Mouse (Mus musculus): Measurements from ENCODE around the gene Lrrc4c. TPM values are rescaled to one million over a fixed set of nuclear protein-coding genes. Genes with fewer than 3 reads are reported as not detected.

The Lrrc4c gene
- polyA plus RNA-seq, 1 experiment from 2014 or later, result 4.9 TPM

DNA sequence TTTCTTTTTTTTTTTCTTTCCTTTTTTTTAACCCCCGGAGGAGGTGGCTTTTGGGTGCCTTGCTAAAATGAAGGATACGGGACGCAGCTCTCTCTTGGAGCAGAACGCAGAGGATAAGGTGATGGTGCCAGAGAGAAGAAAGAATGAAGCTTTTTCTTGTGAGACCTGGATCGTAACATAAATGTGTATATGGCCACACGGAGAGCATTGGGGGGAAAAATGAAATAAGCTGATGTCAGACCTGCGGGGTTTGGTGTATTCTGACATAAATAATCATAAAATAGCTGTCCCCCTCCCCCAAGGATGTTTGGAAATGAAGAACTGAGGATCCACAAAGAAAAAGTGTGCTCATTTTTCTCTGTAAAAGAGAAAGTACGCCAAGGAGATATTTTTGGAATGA lies 1149.7 kb downstream of the Lrrc4c start:
- DNase-seq (ENCODE audit: low spot score) (peak; percentile 26), ATAC-seq (ENCODE audit: low FRiP score) (no peak)
- WGBS, result 12% methylated on average over 8 of the region's 8 CpGs
- no peaks in the 10 kb centered on the region for H3K36me3 ChIP-seq (ENCODE audit: control insufficient read depth, insufficient read depth, low read length)
- peak overlapping the region; percentile 64 for H3K4me2 ChIP-seq (replicated peaks; ENCODE audit: low read depth, low read length)
- H3K27ac ChIP-seq (ENCODE audit: low read depth, low read length), result no peak overlapping the region
- peak overlapping the region; percentile 46 for H3K4me3 ChIP-seq (ENCODE audit: low read depth, low read length)
- H3K4me1 ChIP-seq (replicated peaks; ENCODE audit: control insufficient read depth, insufficient read depth, low read length), result no peaks in the 10 kb centered on the region
- H3K9ac ChIP-seq (ENCODE audit: low read depth, low read length), result peak overlapping the region; percentile 57; the same call in 1 of the 2 replicates
- no peaks in the 10 kb centered on the region for H3K27me3 ChIP-seq (ENCODE audit: control insufficient read depth, insufficient read depth, low read length)
- no peaks in the 10 kb centered on the region for H3K9me3 ChIP-seq (ENCODE audit: control insufficient read depth, low read length)

DNA sequence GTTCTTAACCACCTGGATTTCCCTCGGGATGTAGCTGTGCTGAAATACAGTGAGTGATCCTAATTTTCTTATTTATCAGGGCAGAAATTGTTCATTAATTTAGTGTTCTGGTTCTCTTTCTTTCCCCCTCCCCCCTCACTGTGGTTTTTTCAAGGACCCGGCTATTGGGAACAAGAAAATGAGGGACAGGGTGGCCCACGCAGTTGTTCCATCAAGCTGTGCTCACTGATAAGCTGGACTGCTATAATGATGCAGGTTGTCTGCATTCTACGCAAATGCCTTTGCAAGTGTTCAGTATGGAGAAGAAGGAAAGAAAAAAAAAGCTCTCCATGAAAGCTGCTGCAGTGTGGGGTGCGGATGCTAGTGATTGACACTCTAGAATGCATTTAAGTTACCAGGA lies 1150.4 kb downstream of the Lrrc4c start:
- no peak overlapping the region for H3K9ac ChIP-seq (ENCODE audit: low read depth, low read length)
- WGBS, result 30% methylated on average over 5 of the region's 5 CpGs
- peak overlapping the region; percentile 23 for H3K4me2 ChIP-seq (replicated peaks; ENCODE audit: low read depth, low read length)
- no peaks in the 10 kb centered on the region for H3K36me3 ChIP-seq (ENCODE audit: control insufficient read depth, insufficient read depth, low read length)
- ATAC-seq (ENCODE audit: low FRiP score), result no peak
- no peak for DNase-seq (ENCODE audit: low spot score)
- H3K27ac ChIP-seq (ENCODE audit: low read depth, low read length), result no peak overlapping the region
- H3K27me3 ChIP-seq (ENCODE audit: control insufficient read depth, insufficient read depth, low read length), result no peaks in the 10 kb centered on the region
- H3K4me3 ChIP-seq (ENCODE audit: low read depth, low read length), result peak overlapping the region; percentile 46
- H3K9me3 ChIP-seq (ENCODE audit: control insufficient read depth, low read length), result no peaks in the 10 kb centered on the region
- no peaks in the 10 kb centered on the region for H3K4me1 ChIP-seq (replicated peaks; ENCODE audit: control insufficient read depth, insufficient read depth, low read length)

DNA sequence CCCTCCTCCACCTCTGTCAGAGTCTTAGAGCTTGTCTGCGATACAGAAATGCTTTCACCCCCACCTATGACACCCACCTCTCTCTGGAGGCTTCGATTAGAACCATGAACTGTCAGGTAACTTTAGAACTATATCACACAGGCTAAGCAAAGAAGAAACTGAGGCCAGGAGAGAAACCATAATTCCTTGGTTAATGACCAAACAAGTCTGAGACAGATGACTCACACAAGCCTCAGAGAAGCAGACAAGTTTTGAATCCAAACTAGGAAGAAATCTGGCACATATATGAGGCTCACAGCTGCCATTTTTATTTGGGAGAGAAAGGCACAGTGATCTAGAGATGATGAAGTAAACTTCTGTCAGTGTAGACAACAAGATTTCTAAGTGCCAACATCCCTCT lies 1151.4 kb downstream of the Lrrc4c start:
- no peaks in the 10 kb centered on the region for H3K4me1 ChIP-seq (replicated peaks; ENCODE audit: control insufficient read depth, insufficient read depth, low read length)
- peak overlapping the region; percentile 21; the same call in 1 of the 2 replicates for H3K4me2 ChIP-seq (replicated peaks; ENCODE audit: low read depth, low read length)
- DNase-seq (ENCODE audit: low spot score), result no peak
- no peaks in the 10 kb centered on the region for H3K27me3 ChIP-seq (ENCODE audit: control insufficient read depth, insufficient read depth, low read length)
- no peak overlapping the region for H3K27ac ChIP-seq (ENCODE audit: low read depth, low read length)
- no peak overlapping the region for H3K4me3 ChIP-seq (ENCODE audit: low read depth, low read length)
- H3K9me3 ChIP-seq (ENCODE audit: control insufficient read depth, low read length), result no peaks in the 10 kb centered on the region
- no peaks in the 10 kb centered on the region for H3K36me3 ChIP-seq (ENCODE audit: control insufficient read depth, insufficient read depth, low read length)
- 52% methylated on average over 2 of the region's 2 CpGs for WGBS
- no peak overlapping the region for H3K9ac ChIP-seq (ENCODE audit: low read depth, low read length)
- ATAC-seq (ENCODE audit: low FRiP score), result no peak

DNA sequence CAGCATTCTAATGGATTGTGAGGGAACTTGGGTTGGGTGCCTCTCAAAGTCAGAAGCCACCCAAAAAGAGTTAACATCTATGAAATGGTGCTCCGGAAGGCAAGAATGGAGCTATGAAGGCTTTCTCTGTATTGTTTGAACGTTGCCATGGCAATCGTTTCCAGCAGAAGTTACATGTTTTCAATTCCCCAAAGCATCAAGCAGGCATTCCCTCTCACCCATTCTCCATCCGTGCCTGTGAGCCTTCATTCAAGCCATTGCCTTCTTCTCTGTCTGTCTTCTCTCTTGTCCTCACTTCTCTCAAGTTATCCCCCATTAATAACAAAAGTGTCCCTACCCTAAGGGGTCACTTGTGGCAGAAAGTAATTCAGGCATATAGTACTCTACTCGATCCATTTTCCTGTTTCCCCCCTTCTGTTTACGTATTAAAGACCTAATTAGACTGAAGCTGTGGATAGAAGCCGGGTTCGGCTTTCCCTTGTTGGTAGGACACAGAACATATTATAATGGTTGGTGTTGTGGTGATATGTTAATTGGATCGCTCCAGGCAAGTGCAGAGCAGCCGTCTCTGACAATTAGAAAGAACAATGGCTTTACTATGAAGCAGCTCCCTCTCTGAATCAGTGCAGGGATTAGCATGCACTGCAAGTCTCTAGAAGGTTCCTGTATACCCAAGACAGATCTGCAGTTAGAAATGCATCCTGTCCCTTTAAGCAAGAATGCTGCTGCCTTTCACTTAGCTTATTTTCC lies 1160.4 kb downstream of the Lrrc4c start:
- H3K27ac ChIP-seq (ENCODE audit: low read depth, low read length), result no peak overlapping the region
- WGBS, result 49% methylated on average over 10 of the region's 10 CpGs

DNA sequence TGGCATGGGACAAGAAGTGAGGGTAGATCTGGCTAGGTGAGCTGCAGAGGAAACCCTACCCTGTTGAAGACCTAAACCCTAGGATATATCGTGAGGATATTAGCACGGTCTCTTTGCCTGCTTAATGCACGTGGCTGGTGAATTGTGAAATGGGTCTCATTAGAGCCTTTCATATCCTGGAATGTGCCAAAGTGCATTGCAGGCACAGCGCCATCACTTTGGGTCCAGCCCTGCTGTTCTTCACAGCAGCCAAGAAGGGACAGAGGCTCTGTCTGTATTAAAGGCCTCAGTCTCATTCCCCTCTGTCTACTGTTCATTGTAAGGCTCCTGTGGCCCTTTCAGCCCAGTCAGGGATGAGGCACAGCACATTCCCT lies 1160.9 kb downstream of the Lrrc4c start:
- DNase-seq (ENCODE audit: low spot score), result no peak
- H3K9ac ChIP-seq (ENCODE audit: low read depth, low read length), result no peak overlapping the region
- H3K9me3 ChIP-seq (ENCODE audit: control insufficient read depth, low read length), result no peaks in the 10 kb centered on the region
- no peaks in the 10 kb centered on the region for H3K4me1 ChIP-seq (replicated peaks; ENCODE audit: control insufficient read depth, insufficient read depth, low read length)
- H3K36me3 ChIP-seq (ENCODE audit: control insufficient read depth, insufficient read depth, low read length), result no peaks in the 10 kb centered on the region
- no peaks in the 10 kb centered on the region for H3K27me3 ChIP-seq (ENCODE audit: control insufficient read depth, insufficient read depth, low read length)
- 75% methylated on average over 4 of the region's 4 CpGs for WGBS
- no peak overlapping the region for H3K27ac ChIP-seq (ENCODE audit: low read depth, low read length)
- no peak overlapping the region for H3K4me2 ChIP-seq (replicated peaks; ENCODE audit: low read depth, low read length)
- ATAC-seq (ENCODE audit: low FRiP score), result peak; percentile 66
- no peak overlapping the region for H3K4me3 ChIP-seq (ENCODE audit: low read depth, low read length)

More for the DNA sequence above, 1160.4 kb downstream of the Lrrc4c start:
- Histone ChIP-seq H3K4me3 (ENCODE audit: low read depth, low read length) (no peak overlapping the region), H3K9me3 (ENCODE audit: control insufficient read depth, low read length) (no peaks in the 10 kb centered on the region), H3K4me2 (replicated peaks; ENCODE audit: low read depth, low read length) (no peak overlapping the region), H3K27me3 (ENCODE audit: control insufficient read depth, insufficient read depth, low read length) (no peaks in the 10 kb centered on the region), H3K9ac (ENCODE audit: low read depth, low read length) (no peak overlapping the region), H3K36me3 (ENCODE audit: control insufficient read depth, insufficient read depth, low read length) (no peaks in the 10 kb centered on the region), H3K4me1 (replicated peaks; ENCODE audit: control insufficient read depth, insufficient read depth, low read length) (no peaks in the 10 kb centered on the region)
- DNase-seq (ENCODE audit: low spot score) (peak; percentile 40), ATAC-seq (ENCODE audit: low FRiP score) (peak; percentile 93)

DNA sequence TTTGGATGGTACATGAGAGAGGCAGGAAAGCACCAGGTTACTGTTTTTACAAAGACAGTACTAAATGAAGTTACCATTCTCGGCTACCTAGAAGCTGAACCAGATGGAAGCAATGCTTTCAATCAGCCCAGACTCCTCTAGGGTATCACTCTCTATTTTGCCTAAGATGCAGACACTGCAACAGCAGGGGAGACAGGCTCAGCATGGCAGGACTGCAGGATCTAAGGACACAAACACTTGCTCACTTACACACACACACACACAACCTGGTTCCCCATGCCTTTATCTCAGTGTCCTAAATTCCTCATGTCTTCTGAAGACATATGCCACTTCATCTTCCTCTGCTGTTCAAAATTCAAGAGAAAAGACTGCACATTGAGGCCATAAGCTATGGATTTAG lies 1167.0 kb downstream of the Lrrc4c start:
- H3K4me3 ChIP-seq (ENCODE audit: low read depth, low read length), result no peak overlapping the region

DNA sequence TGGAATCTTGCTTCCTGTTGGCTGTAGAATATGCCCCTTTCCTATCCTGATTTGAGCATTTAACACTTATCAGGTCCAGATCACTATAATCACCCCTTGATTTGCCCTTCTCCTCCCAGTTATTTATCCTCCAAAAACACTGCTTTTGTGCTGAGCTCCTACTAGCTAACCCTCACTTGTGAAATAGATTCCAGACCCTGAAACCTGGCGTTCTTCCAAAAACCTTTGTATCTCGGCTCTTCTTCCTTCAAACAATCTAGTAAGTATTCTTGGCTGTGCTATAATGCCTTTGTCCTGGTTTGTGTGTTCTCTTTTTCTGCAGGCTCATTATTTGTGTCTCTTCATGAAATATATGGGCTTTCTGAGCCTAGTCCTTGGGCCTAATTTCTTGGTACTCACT lies 1167.6 kb downstream of the Lrrc4c start:
- Histone ChIP-seq H3K27me3 (ENCODE audit: control insufficient read depth, insufficient read depth, low read length) (no peaks in the 10 kb centered on the region), H3K4me3 (ENCODE audit: low read depth, low read length) (no peak overlapping the region), H3K36me3 (ENCODE audit: control insufficient read depth, insufficient read depth, low read length) (no peaks in the 10 kb centered on the region), H3K9ac (ENCODE audit: low read depth, low read length) (no peak overlapping the region), H3K4me2 (replicated peaks; ENCODE audit: low read depth, low read length) (no peak overlapping the region), H3K27ac (ENCODE audit: low read depth, low read length) (no peak overlapping the region), H3K9me3 (ENCODE audit: control insufficient read depth, low read length) (no peaks in the 10 kb centered on the region), H3K4me1 (replicated peaks; ENCODE audit: control insufficient read depth, insufficient read depth, low read length) (no peaks in the 10 kb centered on the region)
- 81% methylated on average over 2 of the region's 2 CpGs for WGBS
- ATAC-seq (ENCODE audit: low FRiP score), result no peak
- no peak for DNase-seq (ENCODE audit: low spot score)

More for the DNA sequence above, 1167.0 kb downstream of the Lrrc4c start:
- Histone ChIP-seq H3K27ac (ENCODE audit: low read depth, low read length) (no peak overlapping the region), H3K4me2 (replicated peaks; ENCODE audit: low read depth, low read length) (no peak overlapping the region), H3K9me3 (ENCODE audit: control insufficient read depth, low read length) (no peaks in the 10 kb centered on the region), H3K4me1 (replicated peaks; ENCODE audit: control insufficient read depth, insufficient read depth, low read length) (no peaks in the 10 kb centered on the region), H3K27me3 (ENCODE audit: control insufficient read depth, insufficient read depth, low read length) (no peaks in the 10 kb centered on the region), H3K36me3 (ENCODE audit: control insufficient read depth, insufficient read depth, low read length) (no peaks in the 10 kb centered on the region), H3K9ac (ENCODE audit: low read depth, low read length) (no peak overlapping the region)
- ATAC-seq (ENCODE audit: low FRiP score) (no peak), DNase-seq (ENCODE audit: low spot score) (no peak)
- 43% methylated on average over 1 of the region's 1 CpGs for WGBS

DNA sequence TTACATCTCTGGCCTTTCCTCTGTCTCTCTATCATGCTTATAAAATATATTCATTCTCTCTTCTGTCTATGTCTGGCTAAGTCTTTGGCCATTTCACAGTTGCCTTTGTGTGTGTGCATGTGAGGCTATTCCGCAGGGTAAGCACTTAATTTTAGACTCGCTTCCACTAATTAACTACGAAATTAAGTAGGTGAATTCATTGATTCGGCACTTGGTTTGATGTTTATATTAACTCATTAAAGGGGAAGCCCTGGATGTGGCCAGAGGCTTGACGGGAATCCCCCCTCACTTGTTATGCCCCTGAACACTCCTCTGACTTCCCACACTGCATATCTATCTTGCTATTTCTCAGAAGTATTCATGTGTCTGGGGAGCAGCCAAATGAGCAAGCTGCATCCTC lies 1169.6 kb downstream of the Lrrc4c start:
- Histone ChIP-seq H3K4me1 (replicated peaks; ENCODE audit: control insufficient read depth, insufficient read depth, low read length) (no peaks in the 10 kb centered on the region), H3K9me3 (ENCODE audit: control insufficient read depth, low read length) (no peaks in the 10 kb centered on the region), H3K27ac (ENCODE audit: low read depth, low read length) (no peak overlapping the region), H3K36me3 (ENCODE audit: control insufficient read depth, insufficient read depth, low read length) (no peaks in the 10 kb centered on the region), H3K4me2 (replicated peaks; ENCODE audit: low read depth, low read length) (no peak overlapping the region), H3K9ac (ENCODE audit: low read depth, low read length) (no peak overlapping the region), H3K27me3 (ENCODE audit: control insufficient read depth, insufficient read depth, low read length) (no peaks in the 10 kb centered on the region), H3K4me3 (ENCODE audit: low read depth, low read length) (no peak overlapping the region)
- 72% methylated on average over 5 of the region's 5 CpGs for WGBS
- ATAC-seq (ENCODE audit: low FRiP score) (no peak), DNase-seq (ENCODE audit: low spot score) (no peak)

DNA sequence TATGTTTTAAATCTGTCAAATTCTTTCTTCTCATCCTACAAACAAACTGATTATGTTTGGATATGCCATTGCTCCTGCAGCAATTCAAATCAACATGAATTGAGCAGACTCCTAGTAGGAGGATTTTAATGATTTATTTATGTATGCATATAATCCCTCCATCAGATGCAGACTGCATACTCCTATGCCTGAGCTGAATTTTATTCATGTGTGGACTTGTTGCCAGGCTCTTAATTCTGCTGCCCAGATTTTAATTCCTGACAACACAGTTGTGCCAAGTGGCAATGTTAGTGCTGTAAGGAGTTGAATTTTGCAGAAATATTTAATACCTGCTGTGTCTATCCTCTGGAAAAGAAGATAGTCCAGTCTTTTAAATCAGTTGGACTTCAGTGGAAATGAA lies 1179.1 kb downstream of the Lrrc4c start:
- DNase-seq (ENCODE audit: low spot score) (no peak), ATAC-seq (ENCODE audit: low FRiP score) (no peak)
- H3K4me3 ChIP-seq (ENCODE audit: low read depth, low read length), result no peak overlapping the region
- no peak overlapping the region for H3K4me2 ChIP-seq (replicated peaks; ENCODE audit: low read depth, low read length)
- H3K4me1 ChIP-seq (replicated peaks; ENCODE audit: control insufficient read depth, insufficient read depth, low read length), result no peaks in the 10 kb centered on the region
- no peak overlapping the region for H3K27ac ChIP-seq (ENCODE audit: low read depth, low read length)
- H3K9ac ChIP-seq (ENCODE audit: low read depth, low read length), result no peak overlapping the region
- no peaks in the 10 kb centered on the region for H3K36me3 ChIP-seq (ENCODE audit: control insufficient read depth, insufficient read depth, low read length)
- no peaks in the 10 kb centered on the region for H3K27me3 ChIP-seq (ENCODE audit: control insufficient read depth, insufficient read depth, low read length)
- no peaks in the 10 kb centered on the region for H3K9me3 ChIP-seq (ENCODE audit: control insufficient read depth, low read length)
